Mouse (Mus musculus): ENCODE measurements at regions not wholly inside any gene's neighbourhood (a gene's known extent, or its start where the extent isn't known, plus 50 kb on each side); places are given as distances from the start of the nearest gene placed in this dataset.

GRCm38 (mm10) chr10:3645030-3645429 lies 95.1 kb upstream of the Plekhg1 start:
- no peak for TF ChIP-seq CTCF (conservative IDR thresholded peaks at IDR 0.05; ENCODE audit: low read length)
- TF ChIP-seq POU5F1 (IDR thresholded peaks at IDR 0.05; ENCODE audit: borderline replicate concordance, low read length), result no peak
